Mouse (Mus musculus): Measurements from ENCODE around the gene Tmem50a.

Gene Tmem50a

DNA sequence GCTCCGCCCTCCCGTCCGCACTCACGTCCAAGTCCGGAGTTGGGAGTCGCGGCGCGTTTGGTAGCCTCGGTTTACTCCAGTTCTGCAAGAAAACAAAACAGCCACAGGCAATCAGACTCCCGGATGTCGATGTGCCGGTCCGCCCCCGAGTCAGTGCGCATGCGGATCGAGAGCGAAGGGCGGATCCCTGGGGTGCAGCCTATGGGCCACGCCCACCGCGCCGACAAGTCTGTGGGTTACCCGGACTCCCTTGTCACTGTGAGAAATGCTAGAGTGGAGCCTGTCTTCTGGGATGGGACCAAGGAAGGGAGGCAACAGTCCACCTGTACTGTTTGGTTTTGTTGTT, at the start of gene Tmem50a:
Gene Tmem50a, minus strand, starts transcription at position 161 of the 346 bp plus-strand sequence.
- peak; percentile 95 to 97 for DNase-seq

DNA sequence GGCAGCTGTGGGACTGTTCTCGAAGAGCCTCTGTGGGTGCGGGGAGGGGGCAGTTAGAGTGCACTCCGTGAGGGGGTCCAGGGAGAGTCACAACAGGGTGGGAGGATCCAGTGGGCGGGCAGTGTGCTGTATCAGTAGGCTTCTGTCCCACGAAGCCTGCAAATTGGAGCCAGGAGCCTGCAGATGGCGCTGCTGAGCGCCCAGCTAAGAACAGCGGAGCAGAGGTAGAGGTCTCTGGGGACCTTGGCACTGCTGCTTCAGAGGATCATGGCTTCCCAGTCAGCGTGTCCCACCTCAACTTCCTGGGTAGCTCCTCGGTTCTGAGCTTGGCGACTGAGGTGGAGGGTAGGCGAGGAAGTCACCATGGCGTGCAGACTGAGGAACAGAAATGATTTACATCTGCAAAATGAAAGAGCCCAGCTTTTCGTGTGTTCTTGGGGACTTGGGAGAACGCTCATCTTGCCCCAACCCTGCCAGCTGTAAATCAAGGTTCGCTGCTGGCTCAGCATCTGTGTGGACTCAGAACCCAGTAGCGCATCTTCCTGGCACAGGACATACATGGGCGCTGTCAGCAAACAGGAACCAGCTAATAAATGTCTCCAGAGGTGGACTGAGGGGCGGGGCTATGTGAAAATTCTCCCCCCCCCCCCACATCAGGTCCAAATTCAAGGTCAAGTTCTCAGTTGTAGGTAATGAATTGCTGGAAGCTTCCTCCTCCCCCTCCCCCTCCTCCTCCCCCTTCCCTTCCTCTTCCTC, 48.4 kb upstream of the Tmem50a start:
- peak; percentile 22 to 60 for DNase-seq

DNA sequence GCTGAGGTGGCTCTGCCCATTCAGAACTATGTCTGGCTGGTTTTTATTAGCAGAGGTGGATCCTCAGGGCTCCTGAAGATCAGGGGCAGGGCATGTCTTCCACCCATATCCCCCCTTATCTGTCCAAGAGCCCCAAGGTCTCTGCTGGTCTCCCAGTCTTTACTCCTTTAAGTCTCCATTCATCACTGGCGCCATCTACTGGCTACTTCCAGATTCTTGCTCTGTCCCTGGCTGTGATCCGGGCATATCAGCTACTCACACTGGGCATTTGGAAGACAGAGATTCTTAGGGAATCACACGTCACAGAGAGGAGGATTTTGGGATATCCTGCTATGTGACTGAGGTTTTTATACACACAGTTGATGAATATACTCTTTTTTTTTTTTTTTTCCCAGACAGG, 41.5 kb upstream of the Tmem50a start:
- DNase-seq = peak; percentile 68 to 89

DNA sequence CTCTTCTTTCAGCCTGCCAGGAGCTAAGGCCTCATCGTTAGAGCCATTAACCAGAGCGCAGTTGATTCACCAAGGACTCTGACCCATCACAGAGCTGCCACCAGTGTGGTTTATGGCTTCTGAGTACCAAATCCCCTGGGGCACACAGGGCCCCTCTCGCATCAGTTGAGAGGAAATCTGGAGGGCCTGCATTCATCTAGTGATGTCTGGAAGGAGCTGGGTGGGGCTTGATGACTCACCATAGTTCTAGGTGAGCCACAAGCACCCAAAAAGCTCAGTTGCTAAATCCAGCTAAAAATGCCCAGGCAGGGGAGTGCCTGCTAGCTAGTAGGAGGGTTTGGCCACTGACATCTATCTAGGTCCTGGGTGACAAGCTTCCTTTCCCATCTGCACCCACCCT, 41.0 kb upstream of the Tmem50a start:
- no peak for DNase-seq

DNA sequence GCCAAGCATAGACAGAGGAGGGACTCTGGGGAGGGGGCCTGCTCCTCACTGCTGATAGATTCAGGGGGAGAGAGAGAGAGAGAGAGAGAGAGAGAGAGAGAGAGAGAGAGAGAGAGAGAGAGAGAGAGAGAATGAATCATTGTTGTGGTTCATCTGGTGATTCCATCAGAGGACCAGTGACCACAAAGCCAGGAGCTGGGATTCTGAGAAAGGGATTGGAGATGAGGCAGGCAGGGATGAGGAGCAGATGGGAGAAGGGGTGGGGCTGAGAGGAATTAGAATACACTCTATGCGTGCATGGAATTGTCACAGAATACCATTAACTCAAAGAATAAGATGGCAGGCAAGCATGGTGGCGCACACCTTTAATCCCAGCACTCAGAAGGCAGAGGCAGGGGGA, 40.4 kb upstream of the Tmem50a start:
- DNase-seq = no peak

DNA sequence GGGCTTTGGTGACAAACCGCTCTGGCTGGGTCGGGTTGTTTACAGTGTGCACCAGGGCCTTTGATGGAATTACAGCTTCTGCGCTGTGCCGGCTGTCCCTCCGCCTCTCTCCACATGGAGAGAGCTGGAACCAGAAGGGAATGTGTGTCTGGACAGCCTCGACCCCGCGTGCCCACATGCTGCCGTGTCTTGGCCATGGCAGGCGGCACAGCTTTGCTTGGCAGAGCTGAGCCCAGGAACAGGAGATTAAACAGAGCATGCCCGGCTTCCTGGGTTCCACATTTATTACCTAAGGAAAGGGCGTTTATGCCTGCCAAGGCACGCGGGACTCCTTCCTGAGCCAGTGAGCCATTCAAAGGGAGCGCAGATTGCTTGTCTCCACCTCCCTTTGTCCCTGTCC, 39.6 kb upstream of the Tmem50a start:
- peak; percentile 4 to 20 for DNase-seq

DNA sequence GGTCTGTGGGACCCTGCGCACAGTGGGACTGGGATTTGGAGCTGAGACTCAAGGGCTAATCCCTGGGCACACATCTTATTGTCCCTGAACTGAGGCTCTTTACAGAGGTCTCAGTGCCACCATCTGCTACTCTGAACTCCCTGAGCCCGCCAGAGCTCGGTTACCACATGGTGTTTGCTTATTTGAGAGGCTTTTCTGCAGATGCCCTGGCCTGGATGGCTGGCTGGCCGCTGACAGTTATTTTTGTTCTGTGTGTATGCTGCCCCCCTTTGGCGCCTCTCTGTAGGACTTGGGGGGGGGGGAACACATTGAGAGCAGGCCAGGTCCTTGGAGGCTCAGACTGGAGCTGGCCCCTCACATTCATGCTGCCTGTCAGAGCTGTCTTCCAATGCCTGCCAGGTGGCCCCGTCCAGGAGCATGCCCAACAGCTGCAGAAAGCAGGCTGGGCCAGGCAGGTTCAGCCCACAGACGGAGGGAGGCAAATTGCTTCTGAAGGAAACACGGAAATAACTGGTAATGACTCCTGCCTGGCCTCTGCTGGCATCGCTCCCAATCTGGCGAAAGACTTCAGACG, 35.8 kb upstream of the Tmem50a start:
- peak; percentile 55 to 72 for DNase-seq

DNA sequence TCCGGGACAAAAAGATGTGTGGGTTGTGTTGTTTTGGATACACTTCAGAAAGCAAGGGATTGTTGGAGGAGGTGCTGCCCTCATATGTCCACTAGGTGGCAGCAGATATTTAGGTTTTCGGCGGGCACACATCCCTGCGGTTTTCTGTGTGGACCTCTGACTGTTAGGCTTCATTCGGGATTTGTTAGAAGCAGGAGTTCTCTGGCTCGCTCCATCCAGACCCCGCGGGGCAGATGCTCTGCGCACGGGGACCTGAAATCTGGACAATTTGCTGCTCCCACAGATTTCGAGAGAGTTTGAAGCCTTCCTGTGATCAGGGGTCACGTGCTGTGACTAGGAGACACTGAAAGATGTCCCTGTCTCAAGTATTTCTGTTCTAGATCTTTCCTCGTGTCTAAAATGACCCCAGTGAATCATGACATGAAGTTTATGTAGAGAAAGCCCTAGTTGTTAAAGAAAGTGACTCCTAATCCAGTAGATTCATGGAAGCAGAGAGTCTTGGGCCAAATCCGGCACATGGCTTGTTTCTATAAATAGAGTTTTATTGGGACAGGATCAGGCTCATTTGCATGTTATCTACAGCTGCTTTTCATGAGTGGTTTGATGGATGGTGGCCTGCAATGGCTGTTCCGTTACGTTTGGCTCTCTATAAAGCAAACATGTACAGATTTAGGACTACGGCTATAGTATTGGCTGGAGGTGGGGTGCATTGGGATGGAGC, 31.4 kb upstream of the Tmem50a start:
- DNase-seq = peak; percentile 69 to 79

DNA sequence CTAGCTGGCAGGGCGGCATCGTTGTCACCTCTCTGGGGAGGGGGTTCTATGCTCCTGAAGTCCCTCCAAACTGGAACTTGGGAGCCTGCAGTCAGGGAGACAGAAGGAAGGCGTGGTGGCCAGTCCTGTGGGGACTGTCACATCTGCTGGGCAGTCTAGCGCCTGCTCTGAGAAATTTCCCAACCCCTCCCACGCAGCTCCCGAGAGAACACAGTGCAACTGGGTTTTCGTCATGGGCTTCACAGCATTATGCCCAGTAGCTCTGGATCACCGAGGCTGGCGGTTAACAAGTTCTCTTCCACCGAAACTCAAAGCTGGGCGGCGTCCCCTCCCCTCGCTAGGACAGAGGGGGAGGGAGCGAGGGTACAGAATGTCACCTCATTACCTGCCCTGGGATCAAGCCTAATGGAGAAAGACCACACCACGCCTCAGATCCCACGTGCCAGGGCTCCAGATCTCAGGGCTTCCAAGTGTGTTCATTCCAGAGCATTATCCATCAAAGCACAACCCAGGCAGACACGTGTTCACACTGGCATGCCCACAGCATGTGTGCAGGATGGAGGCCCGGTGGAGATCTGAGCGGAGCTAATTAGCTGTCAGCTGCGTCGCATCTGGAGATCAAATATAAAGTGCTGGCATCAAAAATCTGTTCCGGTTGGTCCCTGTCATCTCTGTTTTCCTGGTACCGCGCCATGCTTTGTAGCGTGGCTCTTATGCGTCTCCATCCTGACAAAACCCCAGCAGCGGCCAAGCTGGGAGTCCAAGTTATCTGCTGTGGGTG, 29.1 kb upstream of the Tmem50a start:
- no peak for DNase-seq

DNA sequence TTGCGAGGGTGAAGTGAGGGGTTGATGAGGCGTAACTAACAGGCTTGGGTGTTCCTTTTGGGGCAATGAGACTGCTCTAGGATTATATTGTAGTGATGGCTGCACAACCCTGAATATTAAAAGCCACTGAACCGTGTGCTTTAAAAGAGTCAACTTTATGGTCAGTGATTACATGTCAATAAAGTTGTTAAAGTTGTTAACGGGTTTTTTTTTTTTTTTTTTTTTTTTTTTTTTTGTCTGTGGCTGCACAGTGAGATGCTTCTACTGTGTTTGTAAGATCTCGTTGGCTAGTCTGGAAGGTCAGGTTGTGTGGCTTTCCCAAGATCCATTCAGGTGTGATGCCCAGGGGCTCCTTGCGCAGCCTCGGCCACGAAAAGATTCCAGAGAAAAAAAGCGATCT, 25.1 kb upstream of the Tmem50a start:
- DNase-seq = no peak

DNA sequence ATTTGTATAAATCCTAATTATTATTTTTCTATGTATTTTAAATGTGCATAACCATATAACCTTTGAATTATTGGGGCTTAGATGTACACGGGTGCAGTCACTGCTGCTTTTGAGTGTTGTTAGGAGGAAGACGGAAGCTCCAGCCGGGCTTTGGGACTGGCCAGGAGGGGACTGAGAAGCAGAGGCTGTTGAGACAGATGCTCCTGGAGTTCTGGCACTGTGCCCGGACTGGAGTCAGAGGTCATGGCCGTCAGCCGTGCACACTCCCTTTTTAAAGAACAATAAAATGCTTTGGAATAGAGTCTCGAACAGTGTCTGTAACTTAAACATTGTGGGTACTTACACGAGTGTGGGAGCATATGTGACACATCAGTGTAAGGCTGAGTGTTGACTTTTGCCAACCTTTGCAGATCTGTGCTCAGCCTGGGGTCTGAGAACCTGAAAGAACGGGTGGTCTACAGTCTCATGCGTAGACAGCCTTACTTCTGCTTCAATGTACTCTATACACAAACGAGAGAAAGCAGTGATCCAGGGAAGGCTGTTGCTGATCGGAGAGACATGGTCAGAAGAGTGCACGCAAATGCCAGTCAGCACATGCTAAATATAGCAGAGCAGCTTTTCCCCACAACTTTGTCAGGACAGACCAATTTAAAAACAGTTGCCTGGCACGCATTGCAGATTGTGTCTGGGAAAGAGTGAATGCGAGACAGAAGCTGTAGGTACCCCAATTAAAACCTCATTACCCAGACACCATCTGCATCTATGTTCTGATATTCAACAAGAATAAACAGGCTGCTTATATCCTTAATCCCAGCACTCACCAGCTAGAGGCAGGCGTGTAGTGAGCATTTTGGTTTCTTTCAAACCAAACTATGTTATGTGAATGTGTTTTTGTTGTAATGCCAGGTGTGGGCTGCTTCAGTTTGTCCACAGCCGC, 22.7 kb upstream of the Tmem50a start:
- DNase-seq = peak; percentile 47 to 77

DNA sequence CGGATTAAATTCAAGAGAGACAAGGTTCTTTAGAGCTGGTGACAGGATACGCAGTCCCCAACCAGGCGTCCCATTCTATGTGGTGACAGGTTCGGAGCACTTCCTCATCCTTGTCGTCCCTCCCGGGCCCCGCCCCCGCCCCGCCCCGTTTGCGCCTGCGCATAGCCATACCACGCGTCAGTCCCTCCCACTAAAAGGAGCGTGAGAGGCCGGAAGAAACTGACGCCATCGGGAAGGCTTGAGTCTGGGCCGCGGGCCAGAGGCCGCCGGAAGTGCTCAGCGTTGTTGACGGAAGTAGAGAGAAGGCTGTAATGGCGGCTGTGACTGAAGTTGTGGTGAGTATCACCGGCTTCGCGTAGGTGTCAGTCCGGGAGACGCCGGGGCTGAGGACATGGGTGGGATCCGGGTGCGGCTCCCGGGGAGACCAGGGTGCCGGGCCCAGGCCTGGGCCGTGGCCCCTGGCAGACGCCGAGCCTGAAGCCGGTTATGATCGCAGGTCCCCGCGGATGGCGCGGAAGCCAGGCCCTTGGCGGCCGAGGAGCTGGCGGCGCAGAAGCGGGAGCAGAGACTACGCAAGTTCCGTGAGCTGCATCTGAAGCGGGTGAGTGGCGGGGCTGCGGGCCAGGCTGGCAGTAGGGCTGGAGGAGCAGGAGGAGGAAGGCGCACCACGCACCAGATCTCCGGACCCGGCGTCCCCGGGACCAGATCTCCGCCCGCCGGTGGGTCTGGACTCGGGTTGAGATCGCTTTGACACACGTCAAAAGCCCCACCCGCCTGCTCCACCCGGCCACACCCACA, 16.1 kb upstream of the Tmem50a start, which contains the start of gene Syf2:
Gene Syf2, plus strand, starts transcription at position 215 of the 798 bp plus-strand sequence.
- peak; percentile 97 for DNase-seq

DNA sequence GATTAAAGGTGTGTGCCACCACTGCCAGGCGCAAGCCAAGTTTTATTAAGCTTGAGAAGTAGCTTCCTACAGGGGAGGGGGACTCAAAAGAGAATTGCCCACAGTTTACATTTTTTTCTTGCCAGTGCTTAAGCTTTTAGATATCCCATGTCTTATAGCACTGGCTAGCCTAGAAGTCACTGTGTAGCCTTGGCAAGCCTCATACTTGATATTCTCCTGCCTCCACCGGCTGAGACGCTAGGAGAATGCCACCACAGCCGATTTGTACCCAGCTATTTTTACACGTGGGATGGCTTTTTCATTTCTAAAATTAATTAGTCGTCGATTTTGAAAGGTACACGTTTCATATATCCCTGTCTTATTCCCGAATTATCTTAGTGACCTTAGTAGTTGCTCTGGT, 15.4 kb upstream of the Tmem50a start:
- DNase-seq = no peak

DNA sequence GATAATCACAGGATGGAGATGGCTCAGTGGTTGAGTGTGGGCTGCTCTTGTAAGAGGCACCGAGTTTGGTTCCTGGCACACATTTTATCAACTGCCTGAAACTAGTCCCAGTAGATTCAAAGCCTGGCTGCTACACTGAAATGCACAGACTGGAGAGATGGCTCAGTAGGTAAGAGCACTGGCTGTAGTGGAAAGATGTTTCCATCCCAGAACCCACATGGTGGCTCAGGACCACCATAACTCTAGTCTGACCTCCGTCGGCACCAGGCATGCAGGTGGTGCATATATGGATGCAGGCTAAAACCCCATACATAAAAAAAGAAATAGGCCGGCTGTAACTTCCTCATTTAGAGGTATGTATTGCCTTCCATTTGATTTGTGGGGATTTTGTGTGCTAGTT, 14.7 kb upstream of the Tmem50a start:
- no peak for DNase-seq

DNA sequence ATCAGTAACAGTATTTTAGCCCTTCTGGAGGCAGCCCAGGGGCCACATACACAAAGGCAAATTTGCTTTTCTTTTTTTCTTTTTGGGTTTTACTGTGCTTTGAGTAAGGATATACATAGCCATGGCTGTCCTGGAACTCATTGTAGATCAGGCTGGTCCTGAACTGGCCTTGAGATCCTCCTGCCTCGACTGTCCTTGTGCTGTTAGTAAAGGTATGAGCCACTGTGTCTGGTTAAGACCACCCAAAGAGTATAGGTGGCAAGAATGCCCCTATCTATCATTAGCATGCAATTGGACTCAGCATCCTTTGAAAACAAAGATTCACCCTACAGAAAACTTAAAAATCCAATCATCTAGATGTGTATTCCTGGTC, 13.6 kb upstream of the Tmem50a start:
- no peak for DNase-seq

DNA sequence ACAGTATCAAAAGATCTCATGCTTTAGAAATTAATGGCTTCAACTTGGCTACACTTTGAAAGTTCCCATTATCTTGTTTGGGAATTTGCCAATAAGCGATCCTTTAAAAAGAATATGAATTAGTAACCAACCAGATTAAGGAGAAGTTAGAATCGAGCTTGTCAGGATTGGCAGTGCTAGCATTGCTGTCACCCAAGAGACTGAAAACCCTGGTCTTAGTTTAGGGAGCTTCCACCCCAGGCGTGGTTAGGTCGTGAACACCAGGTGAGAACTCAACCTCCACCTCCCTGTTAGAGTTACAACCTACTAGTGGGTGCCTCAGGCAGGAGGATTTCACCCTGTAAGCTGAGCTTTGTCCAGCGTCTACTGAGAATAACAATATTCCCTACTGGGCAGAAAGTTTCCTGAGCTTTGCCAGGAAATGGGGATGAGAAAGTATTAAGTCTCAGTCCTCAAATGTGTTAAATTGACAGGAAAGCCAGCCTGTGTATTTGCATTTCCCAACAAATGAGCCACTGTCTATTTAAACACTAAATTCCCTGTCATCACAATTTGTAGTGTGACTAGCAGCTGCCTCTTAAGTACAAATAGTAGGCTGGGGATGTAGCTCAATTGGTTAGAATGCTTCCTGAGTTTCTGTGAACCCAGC, 13.1 kb upstream of the Tmem50a start:
- DNase-seq = no peak

DNA sequence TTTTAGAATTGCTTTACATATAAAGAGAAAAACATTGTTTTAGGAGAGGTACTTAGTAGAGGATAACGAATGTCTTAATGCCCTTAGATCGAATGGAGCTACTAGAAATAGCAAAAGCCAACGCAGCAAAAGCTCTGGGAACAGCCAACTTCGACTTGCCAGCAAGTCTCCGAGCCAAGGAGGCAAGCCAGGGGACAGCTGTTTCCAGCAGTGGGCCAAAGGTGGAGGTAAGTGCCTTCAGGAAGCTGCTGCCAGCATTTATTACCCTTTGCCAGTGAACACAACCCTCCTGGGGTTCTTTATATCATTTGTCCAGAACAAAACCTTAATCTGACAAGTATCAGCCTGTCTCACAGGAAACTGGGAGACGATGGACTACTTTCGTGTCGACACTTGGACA, 10.4 kb upstream of the Tmem50a start:
- peak; percentile 44 to 57 for DNase-seq

DNA sequence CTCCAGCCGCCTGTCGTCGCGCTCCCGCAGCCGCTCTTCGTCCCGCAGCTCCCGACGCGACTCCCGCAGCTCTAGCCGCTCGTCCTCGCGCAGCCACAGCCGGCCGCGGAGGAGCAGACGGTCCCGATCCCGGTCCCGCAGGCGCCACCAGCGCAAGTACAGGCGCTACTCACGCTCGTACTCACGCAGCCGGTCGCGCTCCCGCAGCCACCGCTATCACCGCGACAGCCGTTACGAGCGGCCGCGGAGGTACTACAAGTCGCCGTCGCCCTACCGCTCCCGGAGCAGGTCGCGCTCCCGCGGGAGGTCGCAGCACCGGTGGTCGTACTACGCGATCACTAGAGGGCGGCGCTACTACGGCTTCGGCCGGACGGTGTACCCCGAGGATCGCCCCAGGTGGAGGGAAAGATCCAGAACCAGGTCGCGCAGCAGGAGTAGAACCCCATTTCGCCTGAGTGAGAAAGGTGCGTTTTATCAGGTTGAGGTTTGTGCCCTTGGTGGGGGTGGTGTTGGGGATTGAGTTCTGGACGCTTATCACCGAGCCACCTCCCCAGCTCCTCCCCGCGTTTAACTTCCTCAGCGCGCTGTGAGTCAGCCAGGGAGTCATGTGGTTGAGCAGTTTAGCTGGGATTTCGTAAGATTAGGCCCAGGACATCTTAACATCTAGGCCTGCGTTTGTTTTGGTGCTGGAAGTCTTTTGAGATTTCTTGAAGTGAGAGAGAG, 9.4 kb upstream of the Tmem50a start:
- DNase-seq = peak; percentile 68 to 75

DNA sequence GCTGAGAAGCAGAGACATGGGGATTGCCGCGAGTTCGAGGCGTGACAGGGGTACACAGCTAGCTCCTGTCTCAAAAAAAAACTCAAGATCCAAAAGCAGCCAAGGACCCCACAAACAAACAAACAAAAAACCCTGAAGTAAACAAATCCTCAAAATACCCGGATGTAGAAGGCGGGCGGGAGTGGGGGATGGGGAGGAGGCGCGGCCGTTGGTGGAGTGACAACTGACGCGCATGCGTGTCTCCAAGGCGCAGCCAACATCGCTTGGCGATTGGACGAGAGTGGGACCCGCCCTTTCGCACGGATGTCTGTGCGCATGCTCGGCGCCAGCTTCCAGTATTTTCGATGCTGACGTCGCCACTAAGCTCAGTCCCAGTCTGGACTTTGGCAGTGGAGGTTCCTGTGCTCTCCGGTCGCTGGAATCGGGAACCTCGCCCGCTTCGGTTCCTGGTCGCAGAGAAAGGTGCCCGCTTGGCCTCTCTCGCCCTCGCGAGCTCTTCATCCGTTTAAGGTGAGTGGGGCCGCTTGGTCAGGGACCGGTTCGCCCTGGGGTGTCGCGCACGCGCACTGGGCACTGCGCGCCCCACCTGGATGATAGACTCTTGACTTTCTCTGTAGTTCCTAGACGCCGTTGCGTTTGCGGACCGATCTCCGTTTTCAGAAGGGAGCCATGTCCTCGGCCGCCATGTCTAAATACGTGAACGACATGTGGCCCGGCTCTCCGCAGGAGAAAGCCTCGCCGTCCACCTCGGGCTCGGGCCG, 8.6 kb upstream of the Tmem50a start, which contains the start of gene Rsrp1:
Gene Rsrp1, plus strand, starts transcription at position 335 of the 761 bp plus-strand sequence.
- DNase-seq = peak; percentile 98 to 99

Measured in kidney, postnatal 36 days (tissue).